Mouse (Mus musculus) lung, postnatal 0 days (tissue): ENCODE results near the gene Maats1.

Experiments
- CTCF ChIP-seq: IDR thresholded peaks from 2 replicates; pipeline ENCODE4 v1.5.1; 2016; ENCODE audit warnings: antibody characterized with exemption, mild to moderate bottlenecking
- EP300 ChIP-seq: IDR thresholded peaks from 2 replicates; pipeline ENCODE4 v1.6.1; 2016; ENCODE audit warnings: antibody characterized with exemption, mild to moderate bottlenecking, control low read depth

DNA sequence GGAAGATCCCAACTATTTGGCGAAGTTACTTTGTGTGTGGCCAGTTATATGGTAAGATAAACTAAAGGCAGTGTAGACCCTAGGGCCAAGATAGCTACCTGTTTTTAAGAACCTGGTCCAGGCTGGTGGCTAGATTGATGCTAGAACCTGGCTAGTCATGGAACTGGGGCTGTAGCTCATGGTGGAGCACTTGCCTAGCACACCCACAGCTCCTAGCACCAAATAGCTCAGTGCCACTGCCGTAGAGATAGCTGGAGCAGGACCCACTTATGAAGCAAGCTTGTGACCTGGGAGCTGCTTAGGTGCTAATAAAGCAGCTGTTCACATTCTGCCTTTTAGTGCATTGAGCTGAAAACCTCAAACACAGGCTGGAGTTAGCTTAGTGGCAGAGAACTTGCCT is 11.7 kb upstream of the Maats1 start:
- TF ChIP-seq CTCF: no peak
- no peak for TF ChIP-seq EP300
